Mouse (Mus musculus): Measurements from ENCODE around the gene Clvs2. TPM values are rescaled to one million over a fixed set of nuclear protein-coding genes. Genes with fewer than 3 reads are reported as not detected.

Clvs2 gene
- polyA plus RNA-seq, 1 experiment from 2014 or later: 7.3 TPM

DNA sequence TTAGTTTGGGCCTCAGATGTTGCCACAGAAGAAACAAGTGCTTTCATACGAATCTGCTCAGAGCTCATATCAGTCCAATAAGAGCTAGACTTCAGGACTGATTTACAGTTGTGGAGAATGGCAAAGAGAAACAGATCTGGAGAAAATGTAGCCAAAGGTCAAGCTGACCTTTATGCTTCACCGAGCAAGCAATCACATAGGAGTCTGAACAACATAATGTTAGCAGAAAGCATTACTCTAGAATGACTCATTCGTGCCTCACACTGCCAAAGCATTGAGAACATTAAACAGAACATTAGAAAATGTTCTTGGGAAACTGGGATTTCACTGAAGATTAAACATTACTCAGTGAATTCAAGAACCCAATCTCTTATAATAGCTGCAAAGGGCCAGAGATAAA, 66.5 kb downstream of the Clvs2 start:
- no peak for ATAC-seq (ENCODE audit: insufficient read depth, low FRiP score, low TSS enrichment)
- H3K9me3 ChIP-seq (ENCODE audit: control insufficient read depth, low read length): no peaks in the 10 kb centered on the region
- H3K36me3 ChIP-seq (ENCODE audit: control insufficient read depth, insufficient read depth, low read length): no peaks in the 10 kb centered on the region
- H3K4me1 ChIP-seq (ENCODE audit: control insufficient read depth, insufficient read depth, low read length): no peaks in the 10 kb centered on the region
- no peak overlapping the region for H3K4me2 ChIP-seq (ENCODE audit: low read depth)
- H3K27me3 ChIP-seq (ENCODE audit: control insufficient read depth, insufficient read depth, low read length): no peaks in the 10 kb centered on the region
- 40% methylated on average over 3 of the region's 3 CpGs for WGBS
- no peak overlapping the region for H3K9ac ChIP-seq (ENCODE audit: low read length)
- DNase-seq (ENCODE audit: low spot score): no peak
- H3K27ac ChIP-seq (ENCODE audit: low read depth, low read length): no peak overlapping the region
- H3K4me3 ChIP-seq (ENCODE audit: low read depth, low read length): no peak overlapping the region

DNA sequence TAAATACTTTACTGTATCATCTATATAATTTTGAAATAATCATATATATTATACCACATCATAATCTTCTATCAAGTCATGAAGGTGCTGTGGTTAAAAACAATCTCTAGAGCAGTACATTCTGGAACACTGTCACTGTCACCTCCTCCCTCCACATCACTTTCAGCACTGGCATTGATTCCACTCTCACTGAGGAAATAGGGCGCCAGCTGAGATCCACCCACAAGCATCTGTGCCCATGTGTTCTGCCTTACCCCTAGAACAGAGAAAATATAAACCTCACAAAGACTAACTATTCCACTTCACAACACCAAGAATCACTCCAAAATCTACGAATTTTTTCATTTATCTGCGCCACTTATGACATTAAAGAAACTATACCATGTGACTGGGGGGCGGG, 84.2 kb downstream of the Clvs2 start:
- Histone ChIP-seq H3K9ac (ENCODE audit: low read length) (no peak overlapping the region), H3K4me2 (ENCODE audit: low read depth) (no peak overlapping the region), H3K4me1 (ENCODE audit: control insufficient read depth, insufficient read depth, low read length) (no peaks in the 10 kb centered on the region), H3K9me3 (ENCODE audit: control insufficient read depth, low read length) (no peaks in the 10 kb centered on the region), H3K36me3 (ENCODE audit: control insufficient read depth, insufficient read depth, low read length) (no peaks in the 10 kb centered on the region), H3K27ac (ENCODE audit: low read depth, low read length) (no peak overlapping the region), H3K4me3 (ENCODE audit: low read depth, low read length) (no peak overlapping the region), H3K27me3 (ENCODE audit: control insufficient read depth, insufficient read depth, low read length) (no peaks in the 10 kb centered on the region)
- DNase-seq (ENCODE audit: low spot score) (no peak), ATAC-seq (ENCODE audit: insufficient read depth, low FRiP score, low TSS enrichment) (no peak)
- 87% methylated on average over 4 of the region's 4 CpGs for WGBS

Other genes starting within 250 kb of the Clvs2 start
- not detected in 2 replicates for gene Sult3a2, start 161.9 kb upstream of the Clvs2 start, polyA plus RNA-seq (2014; fragmentation: Nextera tagmentation; extraction: Ambion mirVana)
- not detected in 2 replicates for gene Sult3a1, start 233.0 kb upstream of the Clvs2 start, polyA plus RNA-seq (2014; fragmentation: Nextera tagmentation; extraction: Ambion mirVana)

Data from neural tube, embryonic 11.5 days (tissue).